Mouse (Mus musculus): ENCODE results near the gene Spryd7.
A peak's percentile ranks its signal among the peaks of the same experiment; 100 is the strongest.

Gene Spryd7

DNA sequence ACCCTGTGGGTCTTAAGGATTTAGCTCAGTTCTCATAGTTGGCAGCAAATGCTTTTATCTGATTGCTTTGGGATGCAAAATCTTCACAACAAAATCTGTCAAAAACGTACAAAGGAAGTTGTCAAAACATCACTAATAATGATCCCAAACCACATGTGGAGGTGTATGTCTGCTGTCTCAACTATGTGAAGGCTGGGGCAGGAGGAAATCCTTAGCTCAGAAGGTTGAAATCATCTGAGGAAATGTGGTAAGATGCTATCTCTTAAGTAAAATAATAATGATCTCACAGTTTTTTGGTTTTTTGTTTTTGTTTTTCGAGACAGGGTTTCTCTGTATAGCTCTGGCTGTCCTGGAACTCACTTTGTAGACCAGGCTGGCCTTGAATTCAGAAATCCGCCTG, 20.9 kb downstream of the Spryd7 start:
- no peak for DNase-seq

DNA sequence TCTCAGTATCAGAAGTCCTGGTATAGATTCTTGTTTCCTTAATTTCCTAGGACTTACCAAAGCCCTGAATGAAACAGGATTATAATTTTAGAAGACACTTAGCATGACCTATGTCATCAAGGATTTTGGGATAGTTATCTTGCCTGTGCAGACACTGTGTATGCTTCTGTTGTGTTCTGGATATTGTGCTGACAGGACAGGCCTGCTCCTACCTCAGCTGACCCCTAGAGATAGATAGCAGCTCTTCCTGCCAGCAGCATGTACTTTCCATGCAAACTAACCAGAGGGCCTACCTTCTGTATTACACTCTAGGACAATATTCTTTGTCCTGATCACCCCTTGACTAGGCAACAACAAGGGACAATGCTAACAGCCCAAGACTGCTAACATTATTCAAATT, 25.7 kb downstream of the Spryd7 start:
- DNase-seq, result no peak

DNA sequence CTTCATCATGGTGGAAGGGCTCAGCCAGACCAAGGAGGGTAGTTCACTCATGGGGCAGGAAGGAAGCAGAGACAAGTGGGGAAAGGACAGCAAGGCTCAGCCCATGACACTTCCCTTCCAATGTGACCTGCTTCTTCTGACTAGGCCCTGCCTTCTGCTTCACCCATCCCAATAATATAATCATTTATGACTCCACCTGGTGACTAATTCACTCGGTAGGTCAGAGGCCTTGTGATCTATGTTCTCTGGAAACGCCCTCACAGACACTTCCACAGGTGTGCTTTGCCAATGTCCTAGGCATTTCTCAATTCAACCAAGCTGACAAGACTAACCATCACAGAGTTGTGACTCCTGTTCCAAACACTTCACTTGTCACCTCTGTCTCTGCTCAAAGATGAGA, 26.3 kb downstream of the Spryd7 start:
- no peak for DNase-seq

DNA sequence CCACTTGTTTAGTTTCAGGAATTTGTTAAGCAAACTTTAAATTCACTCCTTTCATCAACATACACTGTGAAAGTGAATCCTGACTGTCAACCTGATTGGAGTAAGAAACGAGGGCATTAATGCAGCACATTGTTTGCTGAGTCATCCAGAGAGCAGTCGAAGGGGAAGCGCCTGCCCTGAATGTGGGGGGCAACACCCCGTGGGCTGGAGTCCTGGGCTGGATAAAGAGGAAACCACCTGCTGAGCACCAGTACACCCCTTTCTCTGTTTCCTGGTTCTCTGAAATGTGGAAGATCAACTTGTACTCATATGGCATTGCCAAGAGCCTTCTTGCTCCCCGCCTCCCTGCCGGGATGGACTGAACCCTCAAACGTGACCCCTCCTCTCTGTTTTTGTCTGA, 27.2 kb downstream of the Spryd7 start:
- DNase-seq, result no peak

DNA sequence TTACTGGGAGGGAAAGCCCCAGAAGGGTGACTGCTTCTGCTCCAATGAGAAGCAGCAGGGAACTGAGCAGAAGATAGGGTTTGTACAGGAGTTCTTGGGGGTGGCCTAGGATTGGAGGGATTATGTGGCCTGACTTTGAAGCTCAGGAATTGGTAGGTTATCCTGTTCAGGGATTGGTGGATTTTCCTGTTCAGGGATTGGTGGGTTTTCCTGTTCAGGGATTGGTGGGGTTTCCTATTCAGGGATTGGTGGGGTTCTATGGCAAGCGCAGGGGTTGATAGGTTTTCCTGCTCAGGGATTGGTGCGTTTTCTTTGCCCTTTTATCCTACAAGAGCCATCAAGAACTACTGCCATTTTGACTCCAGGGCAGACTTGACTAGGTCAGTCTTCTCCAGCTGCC, 30.7 kb downstream of the Spryd7 start:
- no peak for DNase-seq

DNA sequence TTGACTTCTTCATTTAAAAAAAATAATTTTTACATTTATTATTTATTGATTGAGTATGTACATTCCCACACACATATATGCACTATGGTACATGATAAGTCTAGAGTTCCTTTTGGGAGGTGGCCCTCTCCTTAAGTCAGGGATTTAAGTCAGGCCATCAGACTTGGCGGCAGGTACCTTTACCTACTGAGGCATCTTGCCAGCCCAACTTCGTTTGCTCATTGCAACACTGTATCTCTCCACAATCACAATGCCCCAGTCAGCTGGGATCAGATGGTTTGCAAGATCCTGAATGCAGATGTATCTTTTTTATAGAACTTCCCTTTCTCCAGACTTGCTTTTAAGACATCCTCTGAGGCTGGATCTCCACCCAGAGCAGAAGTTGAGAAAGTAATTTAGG, 32.9 kb downstream of the Spryd7 start:
- DNase-seq, result no peak

DNA sequence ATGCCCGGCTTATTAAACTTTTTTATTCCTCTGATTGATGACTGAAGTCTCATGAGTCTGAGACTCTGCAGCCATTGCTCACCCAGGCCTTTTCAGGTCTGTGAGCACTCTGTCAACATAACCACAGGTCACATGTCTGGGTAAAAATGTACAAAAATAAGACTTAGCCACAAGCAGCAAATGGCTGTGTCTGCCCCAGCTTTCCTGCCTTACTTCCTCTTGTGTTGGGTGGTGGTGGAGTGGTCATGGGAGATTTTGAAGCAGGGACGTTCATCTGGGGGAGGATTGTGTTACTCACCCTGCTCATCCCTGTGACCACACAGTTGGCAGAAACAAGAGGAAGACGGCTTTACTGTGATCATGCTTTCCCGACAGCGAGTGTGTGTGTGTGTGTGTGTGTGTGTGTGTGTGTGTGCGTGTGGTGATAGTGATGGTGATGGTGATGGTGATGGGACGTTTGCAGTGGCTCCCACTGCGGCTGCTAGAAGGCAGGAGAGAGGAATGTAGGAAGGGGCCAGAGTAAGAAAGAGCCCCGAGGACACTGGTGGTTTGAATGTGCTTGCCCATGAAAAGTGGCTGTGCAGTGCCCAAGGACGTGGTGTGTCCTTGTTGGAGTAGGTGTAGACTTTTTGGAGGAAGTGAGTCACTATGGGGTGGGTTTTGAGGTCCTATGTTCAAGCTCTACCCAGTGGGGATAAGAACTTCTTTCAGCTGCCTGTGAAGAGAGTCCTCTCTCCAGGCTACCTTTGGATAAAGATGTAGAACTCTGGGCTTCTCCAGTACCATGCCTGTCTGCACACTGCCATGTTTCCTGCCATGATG, 37.8 kb downstream of the Spryd7 start:
- peak; percentile 31 to 42 for DNase-seq

DNA sequence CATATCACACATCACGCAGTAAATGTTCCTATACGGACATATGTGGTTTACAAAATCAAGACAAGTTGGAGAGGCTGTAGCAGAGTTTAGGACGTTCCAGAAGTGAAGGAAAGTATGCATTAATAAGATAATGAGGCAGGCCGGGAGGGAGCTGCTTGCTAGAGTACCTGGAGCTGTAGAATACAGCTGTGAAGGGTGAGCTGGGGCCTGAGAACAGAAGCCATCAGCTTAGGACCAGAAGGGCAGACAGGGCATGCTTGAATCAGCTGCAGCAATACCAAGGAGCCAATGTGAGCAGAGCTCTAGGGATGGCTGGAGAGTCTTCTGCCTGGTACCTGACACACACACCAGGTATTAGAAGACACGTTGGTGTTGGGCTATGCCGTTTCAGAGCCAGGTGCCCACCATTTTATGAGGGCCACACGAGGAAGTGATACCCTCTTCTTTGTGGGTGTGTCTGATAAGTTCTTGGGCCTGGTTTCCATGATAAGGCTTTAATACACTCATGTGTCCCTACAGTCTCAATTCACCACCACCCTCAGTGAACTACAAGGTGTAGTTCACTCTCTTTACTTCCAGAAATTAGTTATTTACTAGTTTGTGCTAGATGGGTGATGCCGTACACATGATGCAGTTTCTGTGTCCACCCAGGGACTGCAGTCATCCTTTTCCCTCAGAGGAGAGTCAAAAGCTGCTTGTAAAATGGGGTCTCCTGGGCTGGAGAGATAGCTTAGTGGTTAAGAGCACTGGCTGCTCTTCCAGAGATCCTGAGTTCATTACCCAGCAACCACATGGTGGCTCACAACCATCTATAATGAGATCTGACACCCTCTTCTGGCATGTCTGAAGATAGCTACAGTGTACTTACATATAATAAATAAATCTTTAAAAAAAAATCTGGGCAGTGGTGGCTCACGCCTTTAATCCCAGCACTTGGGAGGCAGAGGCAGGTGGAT, 39.9 kb downstream of the Spryd7 start:
- no peak for DNase-seq

DNA sequence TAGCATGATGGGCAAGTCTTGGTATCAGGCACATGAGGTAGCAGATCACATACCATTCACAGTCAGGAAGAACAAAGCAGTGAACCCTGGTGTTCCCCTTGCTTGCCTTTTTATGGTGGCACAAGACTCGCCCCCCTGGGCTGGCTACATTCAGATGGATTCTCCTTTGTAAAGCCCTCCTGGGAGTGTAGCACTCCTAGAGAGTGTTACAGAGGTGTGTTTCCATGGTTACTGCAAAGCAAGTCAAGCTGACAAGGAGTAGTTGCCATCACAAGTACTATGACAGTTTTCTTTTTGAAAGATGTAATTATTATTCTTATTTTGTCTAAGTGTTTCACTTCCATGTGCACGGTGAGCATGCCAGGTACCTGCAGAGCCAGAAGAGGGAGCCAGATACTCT, 45.2 kb downstream of the Spryd7 start:
- DNase-seq, result no peak

DNA sequence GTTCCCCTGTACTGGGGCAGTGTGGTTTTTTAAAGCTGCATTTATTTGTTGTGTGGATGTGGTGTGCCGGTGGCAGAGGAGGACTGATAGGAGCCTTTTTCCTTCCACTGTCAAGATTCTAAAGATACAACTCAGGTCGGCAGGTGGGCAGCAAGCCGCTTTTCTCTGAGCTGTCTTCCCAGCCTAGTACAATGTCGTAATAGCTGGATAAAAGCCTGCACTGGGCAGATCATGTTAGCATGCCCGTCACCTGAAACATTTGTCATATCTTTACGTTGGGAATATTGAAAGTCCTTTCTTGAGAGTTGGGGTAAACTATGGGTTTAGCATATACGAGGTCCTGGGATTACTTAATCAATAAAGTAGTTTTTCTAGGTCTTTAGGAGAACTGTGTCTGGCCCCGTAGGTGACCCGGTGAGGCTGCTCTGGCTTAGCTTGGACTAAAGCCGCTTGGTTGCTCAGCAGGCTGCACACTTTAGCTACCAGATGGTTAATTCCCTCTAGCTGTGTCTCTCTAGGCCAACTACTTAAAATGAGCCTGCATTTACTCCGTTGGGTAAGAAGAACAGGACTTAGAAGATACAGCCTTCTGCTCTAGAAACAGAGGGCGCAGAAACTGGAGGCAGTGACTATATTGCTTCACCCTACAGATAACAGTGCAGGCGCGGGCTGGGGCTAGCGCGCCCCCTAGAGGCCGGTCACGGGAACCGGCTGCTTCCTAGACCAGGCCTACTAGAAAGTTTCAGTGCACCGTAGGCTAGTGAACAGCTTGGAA, 58.8 kb downstream of the Spryd7 start:
- DNase-seq, result peak; percentile 80 to 85

DNA sequence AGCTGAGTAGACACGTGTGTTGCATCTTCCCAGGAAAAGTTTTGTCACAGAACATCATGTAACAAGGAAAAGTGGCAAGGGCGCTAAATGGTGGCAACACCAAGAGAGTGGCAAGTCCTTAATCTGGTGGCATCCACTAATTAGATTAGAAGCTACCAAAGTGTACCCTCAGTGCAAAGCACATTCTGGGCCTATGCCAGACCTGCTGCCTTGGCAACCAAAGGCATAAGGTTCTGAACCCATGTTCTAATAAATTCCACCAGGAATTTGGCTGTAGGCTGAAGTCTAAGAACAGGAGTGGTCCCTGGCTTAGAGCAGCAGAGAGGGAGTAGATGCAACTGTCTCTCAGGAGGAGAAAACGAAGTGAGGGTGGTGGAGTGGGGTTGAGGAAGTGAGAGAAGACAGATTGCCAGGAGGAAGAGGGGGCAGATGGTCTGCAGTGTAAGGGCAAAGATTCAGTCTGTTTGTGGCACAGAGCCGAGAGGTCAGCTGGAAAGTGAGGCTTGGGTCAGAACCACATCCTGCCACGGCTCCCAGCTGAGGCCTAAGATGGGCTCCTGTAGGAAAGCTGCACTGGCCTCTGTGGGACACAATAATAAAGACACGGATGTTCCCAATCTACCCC, 63.1 kb downstream of the Spryd7 start:
- DNase-seq, result peak in 1 of 2 experiments; percentile 15

All from lung, postnatal 4 days (tissue).